Mouse (Mus musculus) heart, postnatal 0 days (tissue): Measurements from ENCODE around the gene Magi2. TPM values are rescaled to one million over a fixed set of nuclear protein-coding genes. Genes with fewer than 3 reads are reported as not detected.

Experiments
- ATAC-seq: fragments of 200-750 bp; cut with Nextera tagmentation; 2 replicates; pipeline ENCODE4 v1.8.0; 2017; ENCODE audit warnings: low read depth, moderate number of reproducible peaks, moderate library complexity; ENCODE audit not compliant: insufficient read depth
- DNase-seq: peaks from one replicate; pipeline ENCODE4 v3.0.0-alpha.2; 2016; ENCODE audit warnings: low spot score
- H3K27ac ChIP-seq: fragments of 300-500 bp; sonication (generic); 2 replicates; pipeline ENCODE4 v1.5.1; 2014; ENCODE audit warnings: low read depth, mild to moderate bottlenecking
- H3K27me3 ChIP-seq: fragments of 300-500 bp; sonication (generic); 2 replicates; pipeline ENCODE4 v1.6.1; 2014; ENCODE audit warnings: low read length, mixed read lengths; ENCODE audit not compliant: control insufficient read depth, insufficient read depth
- H3K36me3 ChIP-seq: fragments of 300-500 bp; sonication (generic); replicated peaks from 2 replicates; pipeline ENCODE4 v1.6.1; 2014; ENCODE audit warnings: low read length, mixed read lengths; ENCODE audit not compliant: control insufficient read depth, insufficient read depth
- H3K4me1 ChIP-seq: fragments of 300-500 bp; sonication (generic); 2 replicates; pipeline ENCODE4 v1.6.1; 2014; ENCODE audit warnings: antibody characterized with exemption; ENCODE audit not compliant: control insufficient read depth, insufficient read depth
- H3K4me2 ChIP-seq: fragments of 300-500 bp; sonication (generic); 2 replicates; pipeline ENCODE4 v1.6.1; 2014; ENCODE audit warnings: low read depth, mild to moderate bottlenecking, low read length, moderate library complexity
- H3K4me3 ChIP-seq: fragments of 300-500 bp; sonication (generic); 2 replicates; pipeline ENCODE4 v1.5.1; 2014; ENCODE audit warnings: low read depth, low read length
- H3K9ac ChIP-seq: fragments of 300-500 bp; sonication (generic); replicated peaks from 2 replicates; pipeline ENCODE4 v1.6.1; 2014; ENCODE audit warnings: low read depth, low read length, mixed read lengths
- H3K9me3 ChIP-seq: fragments of 300-500 bp; sonication (generic); replicated peaks from 2 replicates; pipeline ENCODE4 v1.6.1; 2016; ENCODE audit warnings: low read length; ENCODE audit not compliant: control insufficient read depth
- CTCF ChIP-seq: IDR thresholded peaks from 2 replicates; pipeline ENCODE4 v1.5.1; 2016; ENCODE audit warnings: antibody characterized with exemption, control low read depth, low read depth
- EP300 ChIP-seq: IDR thresholded peaks from 2 replicates; pipeline ENCODE4 v1.6.1; 2016; ENCODE audit warnings: antibody characterized with exemption, low read depth
- WGBS: fragments of 180-500 bp; shearing (Covaris S2); extraction: QIAGEN DNeasy Blood & Tissue Kit; methylation state at CpG from one replicate; pipeline ENCODE4 v1.1.7; 2014; 5-methylcytosine and 5-hydroxymethylcytosine counted together
- polyA plus RNA-seq: library from polyadenylated mRNA; unstranded; fragments of >200 nt; fragmentation: Nextera tagmentation; extraction: Ambion mirVana; gene quantifications from 2 replicates; pipeline ENCODE4 v1.2.1, GENCODE M21; 2015
- total RNA-seq: library from RNA; depleted of rRNA; stranded (reverse); fragments of >200 nt; gene quantifications from 2 replicates; pipeline ENCODE4 v1.2.3, GENCODE M21; 2014; ENCODE audit warnings: low replicate concordance

Magi2 gene
- total and polyA plus RNA-seq, 2 experiments from 2014 or later: 1.7 to 9.5 TPM

GRCm38 (mm10) chr5:20201348-20201747, 974.5 kb downstream of the Magi2 start:
- Histone ChIP-seq H3K27ac (no peak overlapping the region), H3K4me1 (no peaks in the 10 kb centered on the region), H3K9me3 (no peaks in the 10 kb centered on the region), H3K4me2 (no peak overlapping the region), H3K36me3 (no peaks in the 10 kb centered on the region), H3K27me3 (no peaks in the 10 kb centered on the region), H3K4me3 (no peak overlapping the region), H3K9ac (no peak overlapping the region)
- TF ChIP-seq CTCF: no peak
- TF ChIP-seq EP300: no peak
- 48% methylated on average over 1 of the region's 1 CpGs for WGBS
- DNase-seq: no peak
- ATAC-seq: no peak

DNA sequence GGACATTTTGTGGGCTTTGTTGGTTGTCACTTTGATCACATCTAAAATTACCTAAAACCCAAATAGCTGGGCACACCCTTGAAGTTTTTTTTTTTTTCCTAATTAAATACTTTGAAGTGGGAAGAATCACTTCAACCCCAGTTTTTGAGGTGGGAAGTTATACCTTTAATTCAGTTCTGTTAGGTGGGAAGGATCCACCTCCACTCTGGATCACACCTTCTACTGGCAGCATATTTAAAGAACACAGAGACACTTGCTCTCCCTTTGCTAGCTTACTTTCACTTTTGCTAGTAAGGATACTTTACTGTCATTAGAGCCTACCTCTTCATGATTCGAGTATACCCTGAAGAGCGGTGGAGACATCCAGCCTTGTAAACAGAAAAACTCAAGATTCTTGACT, 981.3 kb downstream of the Magi2 start:
- H3K27me3 ChIP-seq: no peaks in the 10 kb centered on the region
- no peak overlapping the region for H3K9ac ChIP-seq
- H3K27ac ChIP-seq: no peak overlapping the region
- 83% methylated on average over 2 of the region's 2 CpGs for WGBS
- H3K4me1 ChIP-seq: no peaks in the 10 kb centered on the region
- no peak overlapping the region for H3K4me3 ChIP-seq
- ATAC-seq (no peak), DNase-seq (no peak)
- H3K4me2 ChIP-seq: no peak overlapping the region
- no peaks in the 10 kb centered on the region for H3K9me3 ChIP-seq
- TF ChIP-seq CTCF (no peak), EP300 (no peak)
- no peaks in the 10 kb centered on the region for H3K36me3 ChIP-seq

- no peaks in the 10 kb centered on the region for H3K36me3 ChIP-seq
- ATAC-seq (no peak), DNase-seq (no peak)
- no peak overlapping the region for H3K27ac ChIP-seq
- H3K4me3 ChIP-seq: no peak overlapping the region
- H3K9me3 ChIP-seq: no peaks in the 10 kb centered on the region
- no peaks in the 10 kb centered on the region for H3K27me3 ChIP-seq
- H3K4me2 ChIP-seq: no peak overlapping the region
- no peak for TF ChIP-seq CTCF
- no peak for TF ChIP-seq EP300
- 31% methylated on average over 2 of the region's 2 CpGs for WGBS
- no peaks in the 10 kb centered on the region for H3K4me1 ChIP-seq
- H3K9ac ChIP-seq: no peak overlapping the region
These were observed 986.5 kb downstream of the Magi2 start for GRCm38 (mm10) chr5:20213299-20213698.

DNA sequence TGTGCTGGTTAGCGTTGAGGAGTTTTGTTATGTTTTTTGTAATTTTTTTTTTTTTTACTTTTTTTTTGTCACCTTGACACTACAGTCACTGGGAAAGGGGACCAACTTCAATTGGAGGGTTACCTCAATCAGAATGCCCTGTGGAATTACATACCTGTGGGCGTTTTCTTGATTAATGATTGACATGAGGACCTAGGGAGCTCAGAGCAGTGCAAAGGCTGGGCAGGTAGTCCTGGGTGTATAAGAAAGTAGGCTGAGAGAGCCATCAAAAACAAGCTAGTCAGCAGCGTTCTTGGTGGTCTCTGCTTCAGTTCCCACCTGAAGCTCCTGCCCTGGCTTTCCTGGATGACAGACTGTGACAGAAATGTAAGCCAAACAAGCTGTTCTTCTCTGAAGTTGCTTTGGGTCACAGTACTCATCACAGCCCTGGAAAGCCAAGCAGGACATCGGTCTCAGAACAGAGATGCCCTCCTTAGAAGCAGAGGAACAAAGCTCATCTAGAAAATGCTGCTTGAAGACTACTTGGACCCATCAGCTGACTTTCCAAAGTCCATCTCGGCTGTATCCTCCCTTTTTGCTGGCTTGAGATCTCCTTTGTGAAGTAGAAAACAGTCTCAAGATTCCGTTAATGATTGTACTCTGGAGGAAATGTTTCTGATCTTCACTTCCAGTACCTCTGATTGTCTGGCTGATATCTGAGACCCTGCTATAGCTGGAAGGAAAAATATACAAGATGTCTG, 999.8 kb downstream of the Magi2 start:
- no peak for TF ChIP-seq CTCF
- TF ChIP-seq EP300: no peak
- Histone ChIP-seq H3K9me3 (no peaks in the 10 kb centered on the region), H3K27me3 (no peaks in the 10 kb centered on the region), H3K27ac (no peak overlapping the region), H3K9ac (no peak overlapping the region), H3K4me2 (no peak overlapping the region), H3K36me3 (no peaks in the 10 kb centered on the region), H3K4me3 (no peak overlapping the region), H3K4me1 (no peaks in the 10 kb centered on the region)
- DNase-seq (no peak), ATAC-seq (no peak)
- 71% methylated on average over 6 of the region's 6 CpGs for WGBS

GRCm38 (mm10) chr5:20227912-20228762, 1001.3 kb downstream of the Magi2 start:
- no peaks in the 10 kb centered on the region for H3K27me3 ChIP-seq
- no peak overlapping the region for H3K9ac ChIP-seq
- H3K9me3 ChIP-seq: no peaks in the 10 kb centered on the region
- H3K27ac ChIP-seq: no peak overlapping the region
- no peaks in the 10 kb centered on the region for H3K4me1 ChIP-seq
- no peak overlapping the region for H3K4me3 ChIP-seq
- TF ChIP-seq EP300 (no peak), CTCF (no peak)
- H3K36me3 ChIP-seq: no peaks in the 10 kb centered on the region
- WGBS: 78% methylated on average over 16 of the region's 16 CpGs
- ATAC-seq: no peak
- DNase-seq: no peak
- no peak overlapping the region for H3K4me2 ChIP-seq
